Mouse (Mus musculus) lung, postnatal 0 days (tissue): Measurements from ENCODE around the gene Slc1a3. TPM values are rescaled to one million over a fixed set of nuclear protein-coding genes. Genes with fewer than 3 reads are reported as not detected.

Source experiments
- ATAC-seq: fragments of 200-750 bp; cut with Nextera tagmentation; 2 replicates; pipeline ENCODE4 v1.8.0; 2017; ENCODE audit warnings: moderate library complexity
- DNase-seq: peaks from one replicate; pipeline ENCODE4 v3.0.0-alpha.2; 2016; ENCODE audit warnings: low spot score
- H3K27ac ChIP-seq: fragments of 300-500 bp; sonication (generic); 2 replicates; pipeline ENCODE4 v1.5.1; 2014; ENCODE audit warnings: antibody characterized with exemption, mild to moderate bottlenecking, low read length, mixed read lengths
- H3K27me3 ChIP-seq: fragments of 300-500 bp; sonication (generic); replicated peaks from 2 replicates; pipeline ENCODE4 v1.6.1; 2014; ENCODE audit warnings: low read length, mixed read lengths; ENCODE audit not compliant: insufficient read depth
- H3K36me3 ChIP-seq: fragments of 300-500 bp; sonication (generic); 2 replicates; pipeline ENCODE4 v1.6.1; 2014; ENCODE audit warnings: low read length, mixed read lengths; ENCODE audit not compliant: insufficient read depth
- H3K4me1 ChIP-seq: fragments of 300-500 bp; sonication (generic); 2 replicates; pipeline ENCODE4 v1.6.1; 2014; ENCODE audit warnings: antibody characterized with exemption, low read depth, low read length, mixed read lengths; ENCODE audit not compliant: insufficient read depth
- H3K4me2 ChIP-seq: fragments of 300-500 bp; sonication (generic); replicated peaks from 2 replicates; pipeline ENCODE4 v1.6.1; 2014; ENCODE audit warnings: low read depth, mild to moderate bottlenecking, low read length, moderate library complexity, mixed read lengths
- H3K4me3 ChIP-seq: fragments of 300-500 bp; sonication (generic); 2 replicates; pipeline ENCODE4 v1.5.1; 2014; ENCODE audit warnings: low read depth, low read length
- H3K9ac ChIP-seq: fragments of 300-500 bp; sonication (generic); replicated peaks from 2 replicates; pipeline ENCODE4 v1.6.1; 2014; ENCODE audit warnings: low read depth, mild to moderate bottlenecking
- H3K9me3 ChIP-seq: fragments of 300-500 bp; sonication (generic); 2 replicates; pipeline ENCODE4 v1.6.1; 2016; ENCODE audit warnings: low read length, mixed read lengths
- CTCF ChIP-seq: IDR thresholded peaks from 2 replicates; pipeline ENCODE4 v1.5.1; 2016; ENCODE audit warnings: antibody characterized with exemption, mild to moderate bottlenecking
- EP300 ChIP-seq: IDR thresholded peaks from 2 replicates; pipeline ENCODE4 v1.6.1; 2016; ENCODE audit warnings: antibody characterized with exemption, mild to moderate bottlenecking, control low read depth
- WGBS: fragments of 180-500 bp; shearing (Covaris S2); extraction: QIAGEN DNeasy Blood & Tissue Kit; methylation state at CpG from one replicate; pipeline ENCODE4 v1.1.7; 2014; 5-methylcytosine and 5-hydroxymethylcytosine counted together
- polyA plus RNA-seq: library from polyadenylated mRNA; unstranded; fragments of >200 nt; fragmentation: Nextera tagmentation; extraction: Ambion mirVana; gene quantifications from 2 replicates; pipeline ENCODE4 v1.2.1, GENCODE M21; 2015

The Slc1a3 gene
- polyA plus RNA-seq, 1 experiment from 2014 or later, result 17.2 TPM

GRCm38 (mm10) chr15:8658086-8658980, 52.2 kb downstream of the Slc1a3 start:
- ATAC-seq (peak; percentile 74), DNase-seq (peak; percentile 56)
- H3K27ac ChIP-seq, result no peak overlapping the region

GRCm38 (mm10) chr15:8655251-8655650, 55.3 kb downstream of the Slc1a3 start:
- H3K4me1 ChIP-seq, result 0 out of 2 replicates have a peak, but pooled peaks cover 5% of the 10 kb centered on the region
- 38% methylated on average over 9 of the region's 9 CpGs for WGBS
- no peaks in the 10 kb centered on the region for H3K27me3 ChIP-seq
- H3K9ac ChIP-seq, result no peak overlapping the region
- no peaks in the 10 kb centered on the region for H3K36me3 ChIP-seq
- DNase-seq, result no peak
- no peak for TF ChIP-seq CTCF
- TF ChIP-seq EP300, result no peak
- no peak overlapping the region for H3K4me3 ChIP-seq
- ATAC-seq, result no peak
- H3K4me2 ChIP-seq, result no peak overlapping the region
- no peak overlapping the region for H3K27ac ChIP-seq
- no peaks in the 10 kb centered on the region for H3K9me3 ChIP-seq

More at GRCm38 (mm10) chr15:8658086-8658980, 52.2 kb downstream of the Slc1a3 start:
- H3K9ac ChIP-seq, result no peak overlapping the region
- H3K27me3 ChIP-seq, result no peaks in the 10 kb centered on the region
- 61% methylated on average over 8 of the region's 8 CpGs for WGBS
- no peak overlapping the region for H3K4me2 ChIP-seq
- H3K4me1 ChIP-seq, result peaks cover 8% of the 10 kb centered on the region; the same call in 1 of the 2 replicates
- no peaks in the 10 kb centered on the region for H3K9me3 ChIP-seq
- no peaks in the 10 kb centered on the region for H3K36me3 ChIP-seq
- no peak for TF ChIP-seq EP300
- TF ChIP-seq CTCF, result no peak
- H3K4me3 ChIP-seq, result no peak overlapping the region

- DNase-seq, result no peak
- no peak for ATAC-seq
- 85% methylated on average over 8 of the region's 8 CpGs for WGBS
Observed at GRCm38 (mm10) chr15:8652637-8653036, 57.9 kb downstream of the Slc1a3 start.

GRCm38 (mm10) chr15:8643997-8644692, 66.4 kb downstream of the Slc1a3 start:
- no peak for ATAC-seq
- Histone ChIP-seq H3K4me2 (no peak overlapping the region), H3K36me3 (no peaks in the 10 kb centered on the region), H3K27me3 (no peaks in the 10 kb centered on the region), H3K4me1 (no peaks in the 10 kb centered on the region), H3K27ac (no peak overlapping the region), H3K9ac (no peak overlapping the region), H3K9me3 (no peaks in the 10 kb centered on the region), H3K4me3 (no peak overlapping the region)
- TF ChIP-seq EP300 (no peak), CTCF (no peak)
- DNase-seq, result no peak
- WGBS, result 44% methylated on average over 8 of the region's 8 CpGs

More at GRCm38 (mm10) chr15:8652637-8653036, 57.9 kb downstream of the Slc1a3 start:
- H3K4me1 ChIP-seq, result no peaks in the 10 kb centered on the region
- no peak overlapping the region for H3K4me2 ChIP-seq
- H3K27ac ChIP-seq, result no peak overlapping the region
- H3K9me3 ChIP-seq, result no peaks in the 10 kb centered on the region
- no peaks in the 10 kb centered on the region for H3K36me3 ChIP-seq
- no peaks in the 10 kb centered on the region for H3K27me3 ChIP-seq
- TF ChIP-seq EP300 (no peak), CTCF (no peak)
- H3K4me3 ChIP-seq, result no peak overlapping the region
- no peak overlapping the region for H3K9ac ChIP-seq

GRCm38 (mm10) chr15:8639856-8640255, 70.7 kb downstream of the Slc1a3 start:
- WGBS, result 40% methylated on average over 2 of the region's 2 CpGs

More at GRCm38 (mm10) chr15:8639856-8640255, 70.7 kb downstream of the Slc1a3 start:
- no peaks in the 10 kb centered on the region for H3K9me3 ChIP-seq
- no peaks in the 10 kb centered on the region for H3K36me3 ChIP-seq
- H3K4me3 ChIP-seq, result no peak overlapping the region
- no peaks in the 10 kb centered on the region for H3K4me1 ChIP-seq
- TF ChIP-seq CTCF (no peak), EP300 (no peak)
- no peak for ATAC-seq
- H3K27ac ChIP-seq, result no peak overlapping the region
- H3K9ac ChIP-seq, result no peak overlapping the region
- no peaks in the 10 kb centered on the region for H3K27me3 ChIP-seq
- no peak for DNase-seq
- H3K4me2 ChIP-seq, result no peak overlapping the region
